Mouse (Mus musculus): ENCODE data around the gene Mast3.

Gene Mast3

GRCm38 (mm10) chr8:70804481-70805206, at the start of gene Mast3:
Gene Mast3, minus strand, starts transcription at chr8:70805054.
- CTCF ChIA-PET: interaction anchor here (1.2 to 1.3 kb wide), 2 partner anchors 17 to 35 kb away, joined by 3 read pairs; partner anchors contain the start of gene Arrdc2

DNA sequence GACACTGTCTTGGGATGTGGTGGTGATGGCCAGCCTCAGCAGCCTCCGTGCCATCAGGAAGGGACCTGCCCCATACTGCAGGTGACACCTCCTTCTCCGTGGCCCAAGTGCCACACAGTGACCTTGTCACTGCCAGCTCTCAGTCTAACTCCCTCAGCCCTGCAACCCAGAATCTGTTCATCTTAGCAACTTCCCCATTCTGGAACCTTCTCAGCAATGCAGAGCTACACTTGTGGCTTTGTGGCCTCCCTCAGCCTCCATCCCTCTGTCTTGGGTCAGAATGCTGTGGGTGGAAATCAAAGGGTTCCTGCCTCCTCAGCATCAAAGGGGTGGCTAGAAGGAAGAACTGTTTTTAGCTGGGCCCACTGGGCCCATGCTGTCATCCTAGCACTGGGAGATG, 49.0 kb upstream of the Mast3 start:
- CTCF ChIA-PET: no interaction called here

GRCm38 (mm10) chr8:70852595-70853231, 47.9 kb upstream of the Mast3 start:
- CTCF ChIA-PET: interaction anchor here (0.6 to 0.7 kb wide), 2 partner anchors 222 to 290 kb away, joined by 3 to 9 read pairs; no protein-coding TSS in a partner anchor

- CTCF ChIA-PET: no interaction called here
These were observed 47.0 kb upstream of the Mast3 start for GRCm38 (mm10) chr8:70851837-70852236.

GRCm38 (mm10) chr8:70850947-70851346, 46.1 kb upstream of the Mast3 start:
- CTCF ChIA-PET: no interaction called here

DNA sequence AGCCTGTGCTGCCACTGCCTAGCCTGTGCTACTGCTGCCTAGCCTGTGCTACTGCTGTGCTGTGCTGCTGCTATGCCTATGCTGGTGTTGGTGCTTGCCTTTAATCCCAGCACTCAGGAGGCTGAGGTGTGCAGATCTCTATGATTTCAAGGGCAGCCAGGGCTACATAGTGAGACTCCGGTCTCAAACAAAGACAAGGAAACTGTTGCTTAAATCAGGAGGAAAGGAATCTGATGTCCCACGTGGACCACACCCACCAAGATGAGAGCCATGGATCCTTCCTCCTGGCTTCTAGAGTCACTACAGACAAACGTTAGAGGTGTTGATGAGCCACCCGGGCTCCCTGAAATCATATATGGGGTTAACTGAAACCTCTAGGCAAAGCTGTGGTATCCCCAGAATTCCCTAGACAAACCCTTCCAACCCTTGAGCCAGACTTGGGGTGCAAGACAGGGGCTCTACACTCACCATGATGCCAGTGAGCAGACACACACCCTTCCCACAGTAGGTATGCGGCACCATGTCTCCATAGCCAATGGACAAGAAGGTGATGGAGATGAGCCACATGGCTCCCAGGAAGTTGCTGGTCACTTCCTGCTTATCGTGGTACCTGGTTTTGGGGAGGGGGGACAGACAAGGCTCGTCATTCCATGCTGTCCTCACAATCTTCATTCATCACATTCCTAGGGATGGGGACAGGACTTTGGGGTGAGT, 45.4 kb upstream of the Mast3 start:
- CTCF ChIA-PET: no interaction called here

- CTCF ChIA-PET: no interaction called here
These were observed 44.6 kb upstream of the Mast3 start for GRCm38 (mm10) chr8:70849333-70849990.

GRCm38 (mm10) chr8:70846371-70847154, 41.7 kb upstream of the Mast3 start:
- CTCF ChIA-PET: interaction anchor here (0.6 to 0.7 kb wide), 2 partner anchors 11 to 18 kb away, joined by 3 read pairs; no protein-coding TSS in a partner anchor

DNA sequence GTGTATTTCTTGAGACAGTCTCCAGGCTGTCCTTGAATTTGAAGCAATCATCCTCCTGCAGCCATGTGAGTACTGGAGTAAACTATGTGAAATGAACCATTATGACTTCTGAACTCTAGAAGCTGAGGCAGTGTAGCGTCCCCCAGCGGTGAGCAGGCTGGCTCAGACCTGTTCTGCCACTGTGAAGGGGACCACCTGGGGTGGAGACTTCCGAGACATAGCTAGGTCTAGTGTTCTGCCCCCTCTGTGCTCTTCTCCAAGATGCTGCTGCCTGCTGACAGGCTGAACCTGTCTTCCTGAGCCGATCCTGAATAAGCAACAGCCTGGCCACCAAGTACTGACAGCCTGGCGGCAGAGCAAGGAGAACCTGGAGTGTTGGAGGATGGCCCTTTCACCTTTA, 40.3 kb upstream of the Mast3 start:
- CTCF ChIA-PET: interaction anchor here (0.5 to 1.9 kb wide), 7 partner anchors 10 to 114 kb away, joined by 3 to 17 read pairs (median 4); no protein-coding TSS in a partner anchor

DNA sequence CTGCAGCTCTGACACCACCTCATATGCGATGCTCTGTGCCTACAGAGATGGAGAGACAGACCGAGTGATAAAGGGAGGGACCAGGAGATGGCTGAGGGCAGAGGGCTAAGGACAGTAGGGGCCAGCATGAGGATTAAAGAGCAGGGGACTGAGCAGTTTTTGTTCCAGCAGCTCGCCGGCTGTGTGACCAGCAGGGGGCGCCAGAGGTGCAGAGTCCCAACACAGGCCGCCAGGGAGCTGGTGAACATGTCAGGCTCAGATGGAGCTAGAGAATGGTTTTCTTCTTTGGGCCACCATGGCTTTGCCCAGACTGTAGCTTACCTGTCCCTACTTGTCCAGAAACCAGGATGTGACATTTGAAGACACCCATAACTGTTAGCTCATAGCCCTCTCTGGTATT, 39.7 kb upstream of the Mast3 start:
- CTCF ChIA-PET: interaction anchor here (0.7 to 1.9 kb wide), 4 partner anchors 10 to 24 kb away, joined by 3 to 12 read pairs (median 4); no protein-coding TSS in a partner anchor

DNA sequence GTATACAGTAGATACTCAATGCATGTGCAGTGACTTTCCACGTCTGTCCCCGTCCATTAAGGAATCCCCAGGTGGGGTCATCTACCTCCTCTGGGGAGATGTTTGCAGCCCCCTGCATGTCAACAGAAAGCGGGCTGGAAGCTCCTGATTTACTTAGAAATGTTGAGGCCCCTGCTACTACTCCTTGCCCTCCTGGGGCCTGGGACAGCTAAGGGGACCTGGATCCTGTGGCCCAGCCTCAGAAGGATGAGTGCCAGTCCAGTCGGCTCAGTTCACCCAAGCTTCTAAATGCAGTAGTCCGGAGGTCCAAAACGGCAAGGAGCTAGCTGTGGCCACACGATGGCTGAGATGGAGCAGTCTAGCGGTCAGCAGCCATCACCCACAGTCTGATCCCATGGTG, 39.1 kb upstream of the Mast3 start:
- CTCF ChIA-PET: interaction anchor here (0.6 to 1.9 kb wide), 3 partner anchors 22 to 26 kb away, joined by 4 to 12 read pairs (median 11); no protein-coding TSS in a partner anchor

DNA sequence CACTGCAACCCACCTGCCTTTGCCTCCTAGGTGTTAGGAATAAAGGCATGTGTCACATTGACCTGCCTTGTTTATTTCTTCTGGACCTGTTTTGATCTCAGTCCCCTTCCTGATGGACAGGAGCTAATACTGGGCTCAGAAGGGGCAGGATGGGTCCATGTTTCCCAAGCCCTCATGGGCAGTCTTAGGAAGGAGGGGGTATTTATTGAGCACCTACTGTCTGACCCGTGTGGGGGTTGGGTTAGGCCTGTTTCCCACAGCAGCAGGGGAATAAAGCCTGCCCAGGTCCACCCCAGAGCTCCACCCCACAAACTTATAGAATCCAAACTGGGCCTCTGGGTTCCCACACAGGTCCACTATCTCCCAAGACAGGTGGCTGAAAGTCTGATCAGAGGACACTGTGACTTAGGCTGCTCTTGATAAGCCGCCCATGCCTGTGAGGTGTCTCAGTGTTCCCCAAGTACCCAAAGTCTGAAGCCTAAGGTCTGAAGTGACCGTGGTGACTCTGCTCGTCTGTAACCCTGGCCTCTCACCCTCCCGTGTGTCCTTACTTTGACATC, 38.4 kb upstream of the Mast3 start:
- CTCF ChIA-PET: interaction anchor here (0.6 to 1.9 kb wide), 2 partner anchors 25 kb away, joined by 11 to 12 read pairs; no protein-coding TSS in a partner anchor

DNA sequence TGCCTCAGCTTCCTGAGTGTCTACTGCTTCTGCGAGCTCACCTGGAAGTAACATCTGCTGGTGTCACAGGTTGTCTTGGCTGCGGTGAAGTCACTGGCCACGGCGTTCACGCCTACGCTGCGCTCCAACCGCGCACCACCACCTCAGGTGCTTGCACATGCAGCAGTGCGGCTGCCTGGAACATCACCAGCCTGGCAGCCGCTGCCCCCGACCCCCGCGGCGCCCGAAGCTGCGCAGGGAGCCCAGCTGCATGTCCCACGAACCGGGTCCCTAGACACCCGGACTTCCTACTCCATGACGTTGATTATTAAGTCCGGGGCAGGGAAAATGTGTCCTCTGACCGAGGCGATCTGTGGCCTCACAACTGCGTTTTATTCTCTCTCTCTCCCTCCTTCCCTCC, 37.6 kb upstream of the Mast3 start:
- CTCF ChIA-PET: no interaction called here

GRCm38 (mm10) chr8:70841147-70842072, 36.6 kb upstream of the Mast3 start:
- CTCF ChIA-PET: no interaction called here

DNA sequence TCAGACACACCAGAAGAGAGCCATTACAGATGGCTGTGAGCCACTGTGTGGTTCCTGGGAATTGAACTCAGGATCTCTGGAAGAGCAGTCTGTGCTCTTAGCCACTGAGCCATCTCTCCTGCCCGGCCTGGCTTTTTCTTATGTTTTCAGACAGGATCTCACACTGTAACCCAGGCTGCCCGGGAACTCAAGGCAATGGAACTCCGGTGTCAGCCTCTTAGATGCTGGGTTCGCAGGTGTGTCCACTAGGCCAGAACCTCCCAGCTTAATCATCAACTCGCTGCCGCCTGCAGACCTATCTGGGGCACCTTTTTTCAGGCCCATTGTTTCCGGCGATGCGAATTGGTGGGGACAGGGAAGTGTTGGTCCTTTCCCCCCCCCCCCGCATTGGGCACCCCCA, 35.7 kb upstream of the Mast3 start:
- CTCF ChIA-PET: interaction anchor here (0.7 to 1.6 kb wide), 3 partner anchors 8 to 78 kb away, joined by 3 to 6 read pairs (median 4); no protein-coding TSS in a partner anchor

DNA sequence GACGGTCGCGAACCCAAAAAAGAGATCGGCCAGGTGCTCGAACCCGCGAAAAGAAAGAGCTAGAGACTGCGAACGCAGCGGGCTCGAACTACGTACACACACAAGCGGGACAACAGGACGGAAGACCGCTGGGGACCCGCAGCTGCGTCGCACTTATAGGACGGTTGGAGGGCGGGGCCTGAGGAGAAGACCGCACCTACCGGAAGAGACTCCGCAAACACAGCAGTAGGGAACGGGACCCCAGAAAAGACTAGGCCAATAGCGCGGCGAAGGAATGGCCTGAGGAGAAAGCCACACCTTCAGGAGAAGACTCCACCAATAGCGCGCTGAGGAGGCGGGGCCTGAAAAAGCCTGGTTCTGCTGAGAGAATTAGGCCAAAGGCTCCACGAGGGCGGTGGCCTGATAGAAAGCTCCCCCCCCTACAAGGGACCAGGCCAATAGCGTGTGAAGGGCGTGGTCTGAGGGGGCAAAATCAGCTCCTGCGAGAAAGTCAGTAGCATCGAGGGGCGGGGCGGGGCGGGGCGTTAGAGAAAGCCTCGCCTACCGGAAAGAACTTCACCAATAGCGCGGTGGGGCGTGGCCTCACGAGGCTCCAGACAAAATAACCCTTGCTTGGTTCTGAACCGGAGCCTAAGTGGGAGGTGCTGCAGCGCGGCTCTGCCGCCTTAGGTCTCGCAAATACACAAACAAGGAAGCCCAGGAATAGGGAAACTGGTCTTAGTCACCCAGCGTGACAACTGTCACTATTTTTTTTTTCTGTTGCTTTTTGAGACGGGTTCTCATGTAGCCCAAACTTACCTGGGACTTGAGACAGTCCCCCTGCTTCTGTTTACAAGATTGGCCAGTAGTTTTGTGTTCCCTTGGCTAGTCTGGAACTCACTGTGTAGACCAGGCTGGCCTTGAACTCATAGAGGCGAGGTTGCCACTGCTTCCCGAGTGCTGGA, 34.8 kb upstream of the Mast3 start, which contains the start of gene Arrdc2:
Arrdc2 (minus strand) TSS at position 313 of the 944 bp plus-strand sequence.
- CTCF ChIA-PET: interaction anchor here (0.9 to 1.6 kb wide), 3 partner anchors 9 to 77 kb away, joined by 3 to 6 read pairs (median 4); partner anchors contain the start of gene Mast3

DNA sequence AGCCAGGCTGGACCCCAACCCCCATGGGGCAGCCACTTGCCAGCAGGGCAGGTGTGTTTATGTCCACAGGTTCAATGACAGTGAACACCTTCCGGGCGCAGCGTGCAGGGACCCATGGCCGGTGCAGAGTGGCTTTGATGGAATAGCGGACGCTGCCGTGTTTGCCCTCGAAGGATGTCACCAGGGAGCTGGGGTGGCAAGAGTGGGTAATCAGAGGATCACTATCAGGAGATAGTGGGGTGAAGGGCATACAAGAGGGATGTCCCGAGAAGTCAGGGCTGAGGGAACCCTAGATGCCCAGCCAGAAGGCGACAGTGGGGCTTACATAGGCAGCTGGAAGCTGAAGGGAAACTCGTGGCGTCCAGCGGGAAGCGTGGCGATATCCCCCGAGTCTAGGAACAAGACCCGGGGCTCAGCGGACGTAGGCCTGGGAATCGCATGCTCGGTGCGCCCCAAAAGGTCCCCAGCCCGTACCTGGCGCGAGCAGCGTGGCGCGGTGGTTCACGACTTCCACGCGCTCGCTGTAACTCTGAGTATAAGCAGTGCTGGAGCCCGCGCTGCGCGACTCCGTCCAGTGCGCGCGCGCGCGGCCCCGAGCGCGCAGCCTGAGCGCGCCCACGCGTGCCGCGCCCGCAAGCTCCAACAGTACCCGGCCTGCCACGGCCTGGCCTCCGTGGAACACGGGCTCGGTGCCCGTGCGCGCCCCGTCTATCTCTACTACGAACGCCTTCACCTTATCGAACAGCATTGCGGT, 34.0 kb upstream of the Mast3 start:
- CTCF ChIA-PET: interaction anchor here (1.0 to 1.6 kb wide), 2 partner anchors 33 to 76 kb away, joined by 3 to 6 read pairs; partner anchors contain the start of gene Mast3
